Mouse (Mus musculus): ENCODE results near the gene Gm9573.
A peak's percentile ranks its signal among the peaks of the same experiment; 100 is the strongest.

The Gm9573 gene

GRCm38 (mm10) chr17:35626537-35626936 lies at the start of gene Gm9573:
Gene Gm9573, minus strand, starts transcription at chr17:35626637.
- DNase-seq: no peak

GRCm38 (mm10) chr17:35673416-35674035 lies 47.1 kb upstream of the Gm9573 start, which contains the start of gene Gtf2h4:
Gene Gtf2h4, minus strand, starts transcription at chr17:35673739.
- DNase-seq: peak; percentile 87 to 95

GRCm38 (mm10) chr17:35672527-35672926 lies 46.1 kb upstream of the Gm9573 start:
- no peak for DNase-seq

- no peak for DNase-seq
Measured at GRCm38 (mm10) chr17:35671846-35672245, 45.4 kb upstream of the Gm9573 start.

GRCm38 (mm10) chr17:35669731-35670130 lies 43.3 kb upstream of the Gm9573 start:
- no peak for DNase-seq

GRCm38 (mm10) chr17:35667334-35668065 lies 41.1 kb upstream of the Gm9573 start, which contains the start of gene Vars2:
Gene Vars2, minus strand, starts transcription at chr17:35667592.
- DNase-seq: peak; percentile 95 to 99

- peak in 1 of 2 experiments; percentile 34 for DNase-seq
Measured at GRCm38 (mm10) chr17:35666851-35667256, 40.4 kb upstream of the Gm9573 start.

- no peak for DNase-seq
Measured at GRCm38 (mm10) chr17:35665957-35666515, 39.6 kb upstream of the Gm9573 start.

GRCm38 (mm10) chr17:35653086-35653485 lies 26.6 kb upstream of the Gm9573 start:
- no peak for DNase-seq

- no peak for DNase-seq
Measured at GRCm38 (mm10) chr17:35649429-35649828, 23.0 kb upstream of the Gm9573 start.

- no peak for DNase-seq
Measured at GRCm38 (mm10) chr17:35643609-35644236, 17.3 kb upstream of the Gm9573 start, which contains the start of gene Mucl3. Gene Mucl3, minus strand, starts transcription at chr17:35643695.

- no peak for DNase-seq
Measured at GRCm38 (mm10) chr17:35639352-35639751, 12.9 kb upstream of the Gm9573 start.

GRCm38 (mm10) chr17:35638475-35639190 lies 12.2 kb upstream of the Gm9573 start:
- peak; percentile 23 to 28 for DNase-seq

- peak; percentile 44 to 65 for DNase-seq
Measured at GRCm38 (mm10) chr17:35636363-35636762, 9.9 kb upstream of the Gm9573 start.

GRCm38 (mm10) chr17:35635699-35636111 lies 9.3 kb upstream of the Gm9573 start:
- DNase-seq: peak; percentile 78 to 85

GRCm38 (mm10) chr17:35635202-35635601 lies 8.8 kb upstream of the Gm9573 start:
- no peak for DNase-seq

GRCm38 (mm10) chr17:35633992-35634391 lies 7.6 kb upstream of the Gm9573 start:
- peak in 1 of 2 experiments; percentile 17 for DNase-seq

- DNase-seq: no peak
Measured at GRCm38 (mm10) chr17:35617127-35617526, 9.3 kb downstream of the Gm9573 start.

GRCm38 (mm10) chr17:35601736-35602354 lies 24.6 kb downstream of the Gm9573 start:
- DNase-seq: no peak

- DNase-seq: no peak
Measured at GRCm38 (mm10) chr17:35601249-35601648, 25.2 kb downstream of the Gm9573 start, which contains the start of gene Sfta2. Gene Sfta2, plus strand, starts transcription at chr17:35601549.

GRCm38 (mm10) chr17:35597399-35597798 lies 29.0 kb downstream of the Gm9573 start:
- no peak for DNase-seq

GRCm38 (mm10) chr17:35594456-35594855 lies 32.0 kb downstream of the Gm9573 start:
- DNase-seq: no peak

Measured in cerebellum, adult 18-20 months (tissue).